Mouse (Mus musculus): ENCODE results near the gene AI481877. TPM values are rescaled to one million over a fixed set of nuclear protein-coding genes. Genes with fewer than 3 reads are reported as not detected.

AI481877 gene
- polyA plus RNA-seq, 1 experiment, result not detected

Other genes with a start within 250 kb of the AI481877 start
- 25.0 and 31.5 TPM in 2 replicates for gene Ecpas, start 226.2 kb downstream of the AI481877 start, polyA plus RNA-seq (2012; rRNA removed)
- gene Zkscan16, start 195.4 kb downstream of the AI481877 start, polyA plus RNA-seq (2012; rRNA removed), result 0.06 and 0.15 TPM in 2 replicates
- gene Ptgr1, start 151.9 kb downstream of the AI481877 start, polyA plus RNA-seq (2012; rRNA removed), result 101 and 130 TPM in 2 replicates
- 10.2 and 10.8 TPM in 2 replicates for gene Dnajc25, start 143.9 kb downstream of the AI481877 start, polyA plus RNA-seq (2012; rRNA removed)
- gene Gm20503, start 135.8 kb downstream of the AI481877 start, polyA plus RNA-seq (2012; rRNA removed), result not detected in 2 replicates
- gene Gng10, start 103.9 kb downstream of the AI481877 start, polyA plus RNA-seq (2012; rRNA removed), result 46.3 and 49.5 TPM in 2 replicates
- 36.3 and 44.3 TPM in 2 replicates for gene Ugcg, start 50.3 kb upstream of the AI481877 start, polyA plus RNA-seq (2012; rRNA removed)

Measured in urinary bladder, adult 2 months (tissue).